Mouse (Mus musculus) megakaryocyte, embryonic 14.5 days (primary cell): ENCODE measurements around the gene Zfp710. TPM values are rescaled to one million over a fixed set of nuclear protein-coding genes. Genes with fewer than 3 reads are reported as not detected.
A peak's percentile ranks its signal among the peaks of the same experiment; 100 is the strongest.

Source experiments
- H3K27me3 ChIP-seq: replicated peaks from 2 replicates; pipeline ENCODE3; 2012; ENCODE audit warnings: inconsistent platforms
- H3K36me3 ChIP-seq: replicated peaks from 2 replicates; pipeline ENCODE3; 2012; ENCODE audit warnings: low read length, inconsistent platforms, mixed read lengths
- H3K4me1 ChIP-seq: 2 replicates; pipeline ENCODE4 v1.6.1; 2012; ENCODE audit warnings: inconsistent platforms
- H3K4me3 ChIP-seq: replicated peaks from 2 replicates; pipeline ENCODE3; 2012; ENCODE audit warnings: moderate library complexity, mild to moderate bottlenecking, inconsistent platforms
- H3K9me3 ChIP-seq: 2 replicates; pipeline ENCODE4 v1.6.1; 2012; ENCODE audit warnings: inconsistent platforms
- FLI1 ChIP-seq: IDR thresholded peaks from 2 replicates; pipeline ENCODE4 v1.6.1; 2012; ENCODE audit warnings: low read length, inconsistent platforms, mixed read lengths
- GATA1 ChIP-seq: IDR thresholded peaks from 3 replicates; pipeline ENCODE4 v1.6.1; 2012; ENCODE audit warnings: mixed read lengths, low read length, inconsistent platforms, borderline replicate concordance
- polyA plus RNA-seq: library from polyadenylated mRNA; stranded (reverse); fragments of >175 nt; gene quantifications from 2 replicates; pipeline ENCODE4 v1.2.3, GENCODE M21; 2012; ENCODE audit warnings: low replicate concordance; ENCODE audit not compliant: insufficient read depth

Gene Zfp710
- polyA plus RNA-seq, 1 experiment, result 55.0 TPM

DNA sequence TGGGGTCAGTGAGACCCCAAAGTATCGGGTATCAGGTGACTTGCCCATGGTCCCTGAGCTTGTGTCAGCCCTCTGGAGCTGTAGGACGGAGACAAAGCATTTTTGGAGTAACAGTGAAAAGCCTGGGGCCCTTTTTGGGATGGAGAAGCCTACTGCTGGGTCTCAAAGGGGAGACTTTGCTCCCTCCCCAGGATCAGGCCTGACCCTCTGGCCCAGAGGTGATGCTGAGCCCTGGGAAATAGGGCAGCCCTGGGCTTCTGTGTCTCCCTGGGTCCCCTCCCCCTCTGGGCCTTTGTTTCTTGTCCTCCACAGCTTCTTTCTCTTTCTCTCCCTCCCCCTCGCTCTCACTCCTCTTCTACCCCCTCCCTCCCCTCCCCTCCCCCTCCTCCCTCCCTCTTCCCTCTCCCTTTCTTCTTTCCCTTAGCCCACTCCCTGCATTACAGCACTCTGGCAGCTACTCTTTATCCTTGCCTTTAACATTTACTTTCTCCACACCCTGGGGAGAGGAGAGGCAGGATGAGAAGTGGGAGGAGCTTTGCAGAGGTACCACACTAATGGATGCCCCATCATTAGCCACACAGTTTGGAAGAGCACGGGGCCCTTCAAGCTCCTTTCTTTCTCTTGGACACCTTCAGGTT lies 51.5 kb downstream of the Zfp710 start:
- Histone ChIP-seq H3K4me1 (peaks cover 100% of the 10 kb centered on the region), H3K27me3 (no peaks in the 10 kb centered on the region), H3K4me3 (peak overlapping the region; percentile 33), H3K9me3 (no peaks in the 10 kb centered on the region), H3K36me3 (peaks cover 33% of the 10 kb centered on the region)
- TF ChIP-seq GATA1 (no peak), FLI1 (no peak)

DNA sequence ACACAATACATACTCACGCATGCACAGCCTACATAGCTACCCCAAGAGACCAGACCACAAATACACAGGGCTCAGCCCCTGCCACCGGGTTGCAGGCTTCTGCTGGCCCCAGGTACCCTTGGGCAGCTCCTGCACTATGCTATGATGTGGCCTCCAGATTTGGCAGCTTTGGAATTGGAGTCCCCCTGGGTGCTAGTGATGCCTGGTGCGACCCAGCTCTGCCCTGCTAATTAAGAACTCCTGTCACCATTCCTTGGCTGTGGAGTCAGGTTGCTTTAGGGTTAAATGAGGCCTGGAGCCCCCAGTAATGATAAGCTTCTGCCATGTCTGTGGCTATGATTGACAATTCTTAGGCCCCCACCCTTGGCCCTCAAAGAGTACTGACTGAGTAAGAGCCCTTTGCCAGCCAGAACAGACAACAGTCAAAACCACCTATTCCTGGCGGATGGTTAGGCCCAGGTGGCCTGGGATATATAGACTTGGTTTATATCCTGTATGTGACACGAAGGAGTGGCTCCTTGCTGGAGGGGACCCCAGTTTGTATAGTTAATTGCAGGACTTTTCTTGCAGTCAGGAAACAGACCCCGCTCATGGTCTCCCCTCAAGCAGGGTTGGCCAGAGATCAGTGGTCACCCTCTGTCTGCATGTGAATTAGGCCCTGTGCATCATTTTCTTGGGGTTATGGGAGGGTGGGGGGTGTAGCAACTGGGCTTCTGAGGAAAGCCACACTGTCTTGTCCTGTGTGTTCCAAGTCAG lies 52.5 kb downstream of the Zfp710 start:
- no peak for TF ChIP-seq FLI1
- TF ChIP-seq GATA1, result no peak
- Histone ChIP-seq H3K27me3 (no peaks in the 10 kb centered on the region), H3K4me3 (peak overlapping the region; percentile 28), H3K36me3 (peaks cover 35% of the 10 kb centered on the region), H3K4me1 (peaks cover 100% of the 10 kb centered on the region), H3K9me3 (no peaks in the 10 kb centered on the region)

DNA sequence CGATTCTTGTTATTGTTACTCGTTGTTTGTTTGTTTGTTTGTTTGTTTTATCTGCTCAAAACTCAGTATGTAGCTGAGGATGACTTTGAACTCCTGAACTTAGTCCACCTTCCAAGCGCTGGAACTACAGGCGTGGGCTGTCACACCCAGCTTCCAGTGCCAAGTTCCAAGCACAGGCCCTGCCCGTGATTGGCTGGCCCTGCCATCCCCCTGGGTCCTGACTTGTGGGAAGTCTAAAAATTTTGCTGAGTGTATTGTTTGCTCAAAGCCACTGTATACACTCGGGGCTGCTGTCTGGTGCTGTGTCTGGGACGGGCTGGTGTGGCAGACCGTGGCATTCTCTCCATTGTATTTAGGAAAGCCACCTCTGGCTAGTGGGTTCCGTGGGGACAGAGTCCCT lies 53.2 kb downstream of the Zfp710 start:
- Histone ChIP-seq H3K4me1 (peaks cover 99% of the 10 kb centered on the region), H3K4me3 (no peak overlapping the region), H3K36me3 (peaks cover 35% of the 10 kb centered on the region), H3K9me3 (no peaks in the 10 kb centered on the region), H3K27me3 (no peaks in the 10 kb centered on the region)
- TF ChIP-seq GATA1, result no peak
- TF ChIP-seq FLI1, result no peak

DNA sequence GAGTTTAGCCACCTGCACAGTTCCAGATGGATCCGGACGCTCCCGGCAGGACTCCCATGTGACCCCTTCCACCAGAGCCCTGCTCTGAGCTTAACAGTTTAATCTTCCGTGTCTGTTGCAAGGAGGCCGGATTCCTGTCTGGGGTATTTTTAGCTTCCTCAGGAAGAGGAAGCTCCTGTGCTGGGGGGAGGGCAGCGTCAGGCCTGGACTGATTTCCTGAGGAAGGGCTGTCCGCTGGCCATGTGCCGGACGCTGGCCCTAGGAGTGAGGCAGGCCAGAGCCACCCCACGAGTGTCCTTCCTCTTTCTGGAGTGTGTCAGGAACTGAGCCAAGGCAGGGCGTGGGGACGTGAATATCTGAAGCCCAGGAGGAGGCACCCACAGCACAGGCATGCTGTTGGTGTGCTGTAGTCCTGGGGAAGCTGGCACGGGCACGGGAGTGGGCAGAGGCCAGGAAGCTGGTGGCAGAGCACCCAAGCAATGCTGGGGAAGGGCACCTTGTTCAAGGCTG lies 54.2 kb downstream of the Zfp710 start:
- Histone ChIP-seq H3K9me3 (no peaks in the 10 kb centered on the region), H3K27me3 (no peaks in the 10 kb centered on the region), H3K4me3 (peak overlapping the region; percentile 87), H3K4me1 (peaks cover 98% of the 10 kb centered on the region), H3K36me3 (peaks cover 40% of the 10 kb centered on the region)
- no peak for TF ChIP-seq GATA1
- TF ChIP-seq FLI1, result no peak

DNA sequence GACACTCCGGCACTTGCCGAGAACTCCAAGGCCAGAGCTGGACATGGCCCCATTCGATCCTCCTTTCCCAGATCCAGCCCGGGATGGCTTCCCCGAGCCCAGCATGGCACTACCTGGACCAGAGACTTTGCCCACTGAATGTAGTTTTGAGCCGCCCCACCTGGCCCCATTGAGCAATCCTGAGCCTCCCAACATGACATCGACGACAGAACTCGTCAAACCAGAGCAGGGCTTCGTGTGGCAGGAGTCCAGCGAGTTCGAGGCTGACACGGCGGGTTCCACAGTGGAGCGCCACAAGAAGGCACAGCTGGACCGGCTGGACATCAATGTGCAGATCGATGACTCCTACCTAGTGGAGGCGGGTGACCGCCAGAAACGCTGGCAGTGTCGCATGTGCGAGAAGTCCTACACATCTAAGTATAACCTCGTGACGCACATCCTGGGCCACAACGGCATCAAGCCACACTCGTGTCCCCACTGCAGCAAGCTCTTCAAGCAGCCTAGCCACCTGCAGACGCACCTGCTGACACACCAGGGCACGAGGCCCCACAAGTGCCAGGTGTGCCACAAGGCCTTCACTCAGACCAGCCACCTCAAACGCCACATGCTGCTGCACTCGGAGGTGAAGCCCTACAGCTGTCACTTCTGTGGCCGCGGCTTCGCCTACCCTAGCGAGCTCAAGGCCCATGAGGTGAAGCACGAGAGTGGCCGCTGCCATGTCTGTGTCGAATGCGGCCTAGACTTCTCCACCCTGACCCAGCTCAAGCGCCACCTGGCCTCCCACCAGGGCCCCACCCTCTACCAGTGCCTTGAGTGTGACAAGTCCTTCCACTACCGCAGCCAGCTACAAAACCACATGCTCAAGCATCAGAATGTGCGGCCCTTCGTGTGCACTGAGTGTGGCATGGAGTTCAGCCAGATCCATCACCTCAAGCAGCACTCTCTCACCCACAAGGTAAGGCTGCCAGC lies 57.3 kb downstream of the Zfp710 start:
- Histone ChIP-seq H3K27me3 (no peaks in the 10 kb centered on the region), H3K4me1 (peaks cover 84% of the 10 kb centered on the region), H3K4me3 (no peak overlapping the region), H3K9me3 (no peaks in the 10 kb centered on the region), H3K36me3 (peaks cover 65% of the 10 kb centered on the region)
- no peak for TF ChIP-seq GATA1
- no peak for TF ChIP-seq FLI1

DNA sequence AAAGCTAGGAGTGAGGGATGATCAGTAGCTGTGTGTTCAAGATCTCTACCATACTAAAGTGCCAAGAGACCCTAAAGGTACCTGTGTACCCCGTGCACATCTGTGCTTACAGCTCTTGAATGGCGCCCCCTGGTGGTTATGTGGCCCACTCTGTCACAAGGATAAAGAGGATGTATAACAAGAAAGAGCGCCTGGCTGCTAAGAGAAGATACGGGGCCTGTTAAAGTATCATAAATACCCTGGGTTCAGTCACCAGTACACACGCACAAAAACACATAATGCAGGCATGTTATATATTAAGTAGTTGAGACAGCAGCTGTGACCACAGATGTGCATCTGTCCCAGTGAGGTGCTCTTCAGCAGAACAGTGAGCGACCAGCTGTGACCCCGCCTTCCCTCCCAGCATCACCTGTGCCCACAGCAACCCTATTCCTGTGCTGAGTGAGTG lies 59.9 kb downstream of the Zfp710 start:
- H3K36me3 ChIP-seq, result peaks cover 91% of the 10 kb centered on the region
- H3K27me3 ChIP-seq, result no peaks in the 10 kb centered on the region
- H3K4me1 ChIP-seq, result peaks cover 57% of the 10 kb centered on the region
- TF ChIP-seq GATA1, result no peak
- no peak for TF ChIP-seq FLI1
- no peaks in the 10 kb centered on the region for H3K9me3 ChIP-seq
- H3K4me3 ChIP-seq, result no peak overlapping the region

DNA sequence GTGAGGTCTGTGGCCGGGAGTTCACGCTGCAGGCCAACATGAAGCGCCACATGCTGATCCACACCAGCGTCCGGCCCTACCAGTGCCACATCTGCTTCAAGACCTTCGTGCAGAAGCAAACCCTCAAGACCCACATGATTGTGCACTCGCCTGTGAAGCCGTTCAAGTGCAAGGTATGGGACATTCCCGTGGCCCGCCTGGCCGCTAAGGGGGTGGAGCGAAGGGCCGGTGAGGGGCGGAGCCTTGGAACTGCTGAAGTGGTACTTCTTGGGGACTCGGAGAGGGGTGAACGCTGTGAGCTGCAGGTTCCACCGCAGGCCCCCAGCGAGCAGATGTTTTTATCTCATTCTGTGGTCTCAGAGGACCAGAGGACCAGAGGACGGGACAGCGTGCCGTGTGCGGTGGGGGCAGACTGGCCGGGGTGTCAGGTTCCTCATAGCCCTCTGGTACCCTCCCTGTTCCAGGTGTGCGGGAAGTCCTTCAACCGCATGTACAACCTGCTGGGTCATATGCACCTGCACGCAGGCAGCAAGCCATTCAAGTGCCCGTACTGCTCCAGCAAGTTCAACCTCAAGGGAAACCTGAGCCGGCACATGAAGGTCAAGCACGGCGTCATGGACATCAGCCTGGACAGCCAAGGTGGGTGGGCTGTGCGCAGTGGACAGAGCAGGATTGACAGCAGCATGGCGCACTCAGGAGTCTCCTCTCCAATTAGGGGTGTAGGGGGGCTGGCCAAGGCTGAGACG lies 61.5 kb downstream of the Zfp710 start:
- Histone ChIP-seq H3K4me1 (peaks cover 52% of the 10 kb centered on the region), H3K27me3 (no peaks in the 10 kb centered on the region), H3K9me3 (no peaks in the 10 kb centered on the region), H3K36me3 (peaks cover 96% of the 10 kb centered on the region), H3K4me3 (no peak overlapping the region)
- TF ChIP-seq FLI1, result no peak
- no peak for TF ChIP-seq GATA1

DNA sequence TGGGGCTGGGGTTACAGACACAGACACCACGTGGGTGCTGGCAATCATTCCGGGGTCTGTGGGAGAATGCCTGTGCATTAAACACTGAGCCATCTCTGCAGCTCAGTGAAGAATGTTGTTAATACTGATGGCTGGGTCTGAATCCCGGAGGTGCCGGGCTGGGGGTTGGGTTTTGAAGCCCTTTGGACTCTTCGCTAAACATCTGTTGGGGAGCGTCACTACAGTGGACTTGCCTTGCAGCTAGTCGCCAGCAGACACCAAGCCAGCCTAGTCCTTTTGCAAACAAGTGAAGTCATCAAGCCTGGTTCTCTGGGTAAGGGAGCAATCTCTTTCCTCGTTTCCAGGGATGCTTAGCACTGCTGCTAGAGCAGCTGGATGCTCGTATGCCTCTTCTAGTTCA lies 63.6 kb downstream of the Zfp710 start:
- no peaks in the 10 kb centered on the region for H3K27me3 ChIP-seq
- peaks cover 96% of the 10 kb centered on the region for H3K36me3 ChIP-seq
- H3K9me3 ChIP-seq, result no peaks in the 10 kb centered on the region
- H3K4me1 ChIP-seq, result peaks cover 33% of the 10 kb centered on the region
- no peak overlapping the region for H3K4me3 ChIP-seq
- TF ChIP-seq FLI1 (no peak), GATA1 (no peak)
